Mouse (Mus musculus) adrenal gland, adult 8-10 months (tissue): ENCODE data around the gene Ybey. TPM values are rescaled to one million over a fixed set of nuclear protein-coding genes. Genes with fewer than 3 reads are reported as not detected.

Experiments used
- DNase-seq: peaks from one replicate; pipeline ENCODE4 v3.0.0; 2022
- total RNA-seq, 4 experiments: library from RNA; stranded (reverse); gene quantifications; 2 replicates each; pipeline ENCODE4 v1.2.4; 2022

Gene Ybey
- total RNA-seq, 4 experiments from 2014 or later: 2.9 to 5.0 (median 3.1) TPM

- DNase-seq: peak; percentile 97
These were observed 26.5 kb downstream of the Ybey start, which contains the start of gene Pcnt for GRCm38 (mm10) chr10:76442178-76443088. Gene Pcnt, minus strand, starts transcription at chr10:76442786.

- no peak for DNase-seq
These were observed 28.6 kb downstream of the Ybey start, which contains the start of gene AC141477.1 for GRCm38 (mm10) chr10:76440281-76440680. Gene AC141477.1, minus strand, starts transcription at chr10:76440444.

- no peak for DNase-seq
These were observed 29.6 kb downstream of the Ybey start for GRCm38 (mm10) chr10:76439107-76439890.

- DNase-seq: no peak
These were observed 35.0 kb downstream of the Ybey start for GRCm38 (mm10) chr10:76433925-76434324.

- no peak for DNase-seq
These were observed 43.2 kb downstream of the Ybey start for GRCm38 (mm10) chr10:76425674-76426073.

- DNase-seq: no peak
These were observed 52.1 kb downstream of the Ybey start for GRCm38 (mm10) chr10:76416811-76417210.

Other genes starting within 250 kb of the Ybey start
- 10 to 100 TPM; 24.6 to 33.5 (median 29.3) TPM for gene Prmt2, start 231.2 kb downstream of the Ybey start, total RNA-seq
- 10 to 100 TPM in 3 of 4 experiments, 1 to 10 TPM in 1; 7.3 to 35.5 (median 12.7) TPM for gene S100b, start 215.3 kb downstream of the Ybey start, total RNA-seq
- gene Dip2a, start 123.8 kb downstream of the Ybey start, total RNA-seq: 10 to 100 TPM; 23.2 to 41.3 (median 31.9) TPM
- gene AC141477.1, start 28.7 kb downstream of the Ybey start, total RNA-seq: 1 to 10 TPM in 1 of 4 experiments, not detected in 3; 3.1 TPM
- 10 to 100 TPM; 18.4 to 27.1 (median 20.3) TPM for gene Pcnt, start 26.3 kb downstream of the Ybey start, total RNA-seq
- not detected for gene 2610028H24Rik, start 20.0 kb downstream of the Ybey start, total RNA-seq
- 10 to 100 TPM; 32.2 to 46.7 (median 40.8) TPM for gene Mcm3ap, start 187 bp downstream of the Ybey start, total RNA-seq
- gene Lss, start 62.5 kb upstream of the Ybey start, total RNA-seq: 10 to 100 TPM; 44.7 to 82.5 (median 51.0) TPM
- gene Spatc1l, start 93.2 kb upstream of the Ybey start, total RNA-seq: not detected
- gene Ftcd, start 106.5 kb upstream of the Ybey start, total RNA-seq: under 1 TPM in 3 of 4 experiments, not detected in 1; 0.15 to 0.40 (median 0.32) TPM
- 10 to 100 TPM; 18.2 to 48.1 (median 25.2) TPM for gene Col6a2, start 154.5 kb upstream of the Ybey start, total RNA-seq